Mouse (Mus musculus) cerebellum, adult 2 months (tissue): ENCODE results near the gene Slc17a6.

Source experiments
- CTCF ChIP-seq: fragments of 200-500 bp; IDR thresholded peaks from 2 replicates; pipeline ENCODE4 v1.5.1; 2011; ENCODE audit warnings: low read depth, mild to moderate bottlenecking, control low read depth, low read length, moderate library complexity, borderline replicate concordance; ENCODE audit not compliant: insufficient read depth
- POLR2A ChIP-seq: fragments of 200-500 bp; IDR thresholded peaks from 2 replicates; pipeline ENCODE4 v1.6.1; 2011; ENCODE audit warnings: low read length, control low read depth, borderline replicate concordance; ENCODE audit not compliant: insufficient read depth

DNA sequence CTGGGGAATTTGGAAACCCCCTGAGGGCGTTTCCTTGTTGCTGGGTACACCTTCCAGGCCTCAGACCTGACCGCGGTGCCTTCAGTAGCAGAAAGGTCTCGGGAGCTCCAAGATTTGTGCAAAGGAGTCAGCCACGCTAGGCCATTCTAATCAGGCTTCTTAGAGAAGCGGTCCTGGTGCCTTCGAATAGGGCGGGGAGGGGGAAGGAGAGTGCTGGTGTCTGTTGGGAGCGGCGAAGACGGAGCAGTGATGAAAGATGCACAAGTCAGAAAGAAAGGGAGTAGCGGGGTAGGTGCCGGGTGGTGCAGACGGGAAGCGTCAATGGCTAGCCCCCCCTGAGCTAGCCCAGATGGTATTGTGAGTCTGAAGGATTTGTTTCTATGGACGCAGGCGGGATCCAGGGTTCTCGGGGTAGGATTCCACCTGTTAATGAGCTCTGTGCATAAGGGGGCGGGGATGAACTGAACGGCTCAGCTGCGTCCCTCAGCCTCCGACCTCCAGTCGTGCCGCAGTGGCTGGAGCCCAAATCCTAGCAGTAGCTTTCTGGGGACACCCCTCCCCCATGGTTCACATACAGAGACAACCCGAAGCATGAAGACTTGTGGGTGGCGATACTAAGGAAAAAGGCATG lies 5.3 kb downstream of the Slc17a6 start:
- TF ChIP-seq CTCF = no peak
- no peak for TF ChIP-seq POLR2A
